Mouse (Mus musculus) embryonic fibroblast, embryonic 13.5 days (primary cell): Measurements from ENCODE around the gene Pcgf5. TPM values are rescaled to one million over a fixed set of nuclear protein-coding genes. Genes with fewer than 3 reads are reported as not detected.

ENCODE experiments used
- H3K27ac ChIP-seq: 2 replicates; pipeline ENCODE4 v1.5.1; 2012; ENCODE audit warnings: low read length, control low read depth, inconsistent platforms; ENCODE audit not compliant: insufficient read depth
- H3K4me1 ChIP-seq: 2 replicates; pipeline ENCODE4 v1.6.1; 2011; ENCODE audit warnings: low read length; ENCODE audit not compliant: control insufficient read depth, insufficient read depth
- H3K4me3 ChIP-seq: 2 replicates; pipeline ENCODE4 v1.5.1; 2011; ENCODE audit warnings: mild to moderate bottlenecking, control low read depth, low read length; ENCODE audit not compliant: insufficient read depth
- CTCF ChIP-seq: IDR thresholded peaks from 2 replicates; pipeline ENCODE4 v1.5.1; 2011; ENCODE audit warnings: mild to moderate bottlenecking, control low read depth, low read length, moderate library complexity, borderline replicate concordance; ENCODE audit not compliant: insufficient read depth
- POLR2A ChIP-seq: IDR thresholded peaks from 2 replicates; pipeline ENCODE4 v1.6.1; 2011; ENCODE audit warnings: low read depth, mild to moderate bottlenecking, control low read depth, low read length, moderate library complexity
- polyA plus RNA-seq: library from polyadenylated mRNA; stranded (reverse); fragments of >200 nt; gene quantifications from 2 replicates; pipeline ENCODE4 v1.2.4, GENCODE M21; 2011; ENCODE audit warnings: low read depth; ENCODE audit not compliant: missing spikeins, insufficient read length

The Pcgf5 gene
- polyA plus RNA-seq, 1 experiment = 12.4 TPM

GRCm38 (mm10) chr19:36383977-36384376 lies 35.9 kb downstream of the Pcgf5 start:
- no peak overlapping the region for H3K27ac ChIP-seq
- no peak for TF ChIP-seq CTCF
- TF ChIP-seq POLR2A = no peak
- H3K4me1 ChIP-seq = no peaks in the 10 kb centered on the region
- H3K4me3 ChIP-seq = no peak overlapping the region

GRCm38 (mm10) chr19:36384426-36384825 lies 36.3 kb downstream of the Pcgf5 start:
- Histone ChIP-seq H3K4me3 (no peak overlapping the region), H3K4me1 (no peaks in the 10 kb centered on the region), H3K27ac (no peak overlapping the region)
- no peak for TF ChIP-seq POLR2A
- TF ChIP-seq CTCF = no peak

GRCm38 (mm10) chr19:36388502-36388901 lies 40.4 kb downstream of the Pcgf5 start:
- no peaks in the 10 kb centered on the region for H3K4me1 ChIP-seq
- no peak overlapping the region for H3K4me3 ChIP-seq
- H3K27ac ChIP-seq = no peak overlapping the region
- TF ChIP-seq POLR2A = no peak
- TF ChIP-seq CTCF = no peak

GRCm38 (mm10) chr19:36390714-36391113 lies 42.6 kb downstream of the Pcgf5 start:
- TF ChIP-seq CTCF (no peak), POLR2A (no peak)
- Histone ChIP-seq H3K4me1 (no peaks in the 10 kb centered on the region), H3K4me3 (no peak overlapping the region), H3K27ac (no peak overlapping the region)

- no peak overlapping the region for H3K4me3 ChIP-seq
- H3K27ac ChIP-seq = no peak overlapping the region
- H3K4me1 ChIP-seq = no peaks in the 10 kb centered on the region
- TF ChIP-seq CTCF = no peak
- no peak for TF ChIP-seq POLR2A
These were observed 50.4 kb downstream of the Pcgf5 start for GRCm38 (mm10) chr19:36398500-36398899.

GRCm38 (mm10) chr19:36408352-36409100 lies 60.4 kb downstream of the Pcgf5 start:
- no peak overlapping the region for H3K27ac ChIP-seq
- no peak overlapping the region for H3K4me3 ChIP-seq
- TF ChIP-seq POLR2A = no peak
- TF ChIP-seq CTCF = no peak
- H3K4me1 ChIP-seq = 0 out of 2 replicates have a peak, but pooled peaks cover 3% of the 10 kb centered on the region

GRCm38 (mm10) chr19:36409280-36409860 lies 61.3 kb downstream of the Pcgf5 start:
- TF ChIP-seq CTCF = no peak
- peak; percentile 59 for TF ChIP-seq POLR2A

GRCm38 (mm10) chr19:36409861-36410392 lies 61.8 kb downstream of the Pcgf5 start:
- peak overlapping the region; percentile 72 for H3K4me3 ChIP-seq
- no peak overlapping the region for H3K27ac ChIP-seq
- no peak for TF ChIP-seq POLR2A
- 0 out of 2 replicates have a peak, but pooled peaks cover 3% of the 10 kb centered on the region for H3K4me1 ChIP-seq

More at GRCm38 (mm10) chr19:36409280-36409860, 61.3 kb downstream of the Pcgf5 start:
- Histone ChIP-seq H3K4me1 (0 out of 2 replicates have a peak, but pooled peaks cover 3% of the 10 kb centered on the region), H3K27ac (no peak overlapping the region), H3K4me3 (peak overlapping the region; percentile 35)

- TF ChIP-seq POLR2A = no peak
- no peak for TF ChIP-seq CTCF
- H3K4me1 ChIP-seq = no peaks in the 10 kb centered on the region
- H3K4me3 ChIP-seq = no peak overlapping the region
- no peak overlapping the region for H3K27ac ChIP-seq
These were observed 71.8 kb downstream of the Pcgf5 start for GRCm38 (mm10) chr19:36419885-36420284.
